Mouse (Mus musculus) heart, postnatal 25 days (tissue): ENCODE data around the gene Casq2. TPM values are rescaled to one million over a fixed set of nuclear protein-coding genes. Genes with fewer than 3 reads are reported as not detected.

Source experiments
- DNase-seq: peaks from one replicate; pipeline ENCODE4 v3.0.0; 2022; ENCODE audit warnings: low spot score
- intact Hi-C: fragments of 180-260 bp; cut with DNase I; formaldehyde crosslinking; loops from one replicate; pipeline ENCODE4 v1.15.1; 2025
- total RNA-seq, 2 experiments: library from RNA; stranded (reverse); gene quantifications; 2 replicates each; pipeline ENCODE4 v1.2.3; 2021

The Casq2 gene
- total RNA-seq: 1,000 to 10,000 TPM; 1,096 to 1,107 TPM

GRCm38 (mm10) chr3:102086283-102086682, at the start of gene Casq2:
Gene Casq2, plus strand, starts transcription at chr3:102086415.
- no peak for DNase-seq
- intact Hi-C loops: no loop called here

- intact Hi-C loops: no loop called here
- DNase-seq: no peak
These were observed 48.4 kb upstream of the Casq2 start for GRCm38 (mm10) chr3:102037806-102038205.

GRCm38 (mm10) chr3:102038608-102039007, 47.6 kb upstream of the Casq2 start:
- intact Hi-C loops: no loop called here
- no peak for DNase-seq

- intact Hi-C loops: no loop called here
- no peak for DNase-seq
These were observed 44.6 kb upstream of the Casq2 start for GRCm38 (mm10) chr3:102041632-102042031.

- intact Hi-C loops: no loop called here
- DNase-seq: no peak
These were observed 41.1 kb upstream of the Casq2 start for GRCm38 (mm10) chr3:102045071-102045470.

- intact Hi-C loops: no loop called here
- no peak for DNase-seq
These were observed 38.7 kb upstream of the Casq2 start for GRCm38 (mm10) chr3:102047532-102047931.

- intact Hi-C loops: no loop called here
- DNase-seq: no peak
These were observed 36.8 kb upstream of the Casq2 start for GRCm38 (mm10) chr3:102049207-102050104.

GRCm38 (mm10) chr3:102052036-102052435, 34.2 kb upstream of the Casq2 start:
- DNase-seq: no peak
- intact Hi-C loops: no loop called here

GRCm38 (mm10) chr3:102053293-102053692, 32.9 kb upstream of the Casq2 start:
- intact Hi-C loops: no loop called here
- DNase-seq: no peak

- DNase-seq: no peak
- intact Hi-C loops: no loop called here
These were observed 30.3 kb upstream of the Casq2 start for GRCm38 (mm10) chr3:102055878-102056277.

GRCm38 (mm10) chr3:102060065-102060464, 26.1 kb upstream of the Casq2 start:
- intact Hi-C loops: loop anchor here (5.0 kb wide), 1 partner anchor 163 kb away; no protein-coding TSS in a partner anchor
- no peak for DNase-seq

- intact Hi-C loops: loop anchor here (5.0 kb wide), 1 partner anchor 165 kb away; no protein-coding TSS in a partner anchor
These were observed 24.1 kb upstream of the Casq2 start for GRCm38 (mm10) chr3:102061923-102062670.

GRCm38 (mm10) chr3:102062671-102063010, 23.6 kb upstream of the Casq2 start:
- intact Hi-C loops: loop anchor here (5.0 kb wide), 1 partner anchor 165 kb away; no protein-coding TSS in a partner anchor
- DNase-seq: no peak

More at GRCm38 (mm10) chr3:102061923-102062670, 24.1 kb upstream of the Casq2 start:
- peak; percentile 26 for DNase-seq

- intact Hi-C loops: loop anchor here (5.0 kb wide), 1 partner anchor 166 kb away; no protein-coding TSS in a partner anchor
- no peak for DNase-seq
These were observed 22.7 kb upstream of the Casq2 start for GRCm38 (mm10) chr3:102063273-102064120.

GRCm38 (mm10) chr3:102064566-102064965, 21.6 kb upstream of the Casq2 start:
- intact Hi-C loops: loop anchor here (5.0 kb wide), 1 partner anchor 167 kb away; no protein-coding TSS in a partner anchor
- DNase-seq: no peak

- DNase-seq: no peak
- intact Hi-C loops: no loop called here
These were observed 18.9 kb upstream of the Casq2 start for GRCm38 (mm10) chr3:102067306-102067705.

- intact Hi-C loops: no loop called here
- no peak for DNase-seq
These were observed 18.4 kb upstream of the Casq2 start for GRCm38 (mm10) chr3:102067861-102068260.

GRCm38 (mm10) chr3:102069260-102069659, 17.0 kb upstream of the Casq2 start:
- intact Hi-C loops: no loop called here
- DNase-seq: no peak

- DNase-seq: no peak
- intact Hi-C loops: no loop called here
These were observed 16.5 kb upstream of the Casq2 start for GRCm38 (mm10) chr3:102069686-102070085.

- intact Hi-C loops: no loop called here
- DNase-seq: no peak
These were observed 15.9 kb upstream of the Casq2 start for GRCm38 (mm10) chr3:102070360-102070759.
